Mouse (Mus musculus) layer of hippocampus, adult 8-10 months (tissue): Measurements from ENCODE around the gene Zfp612. TPM values are rescaled to one million over a fixed set of nuclear protein-coding genes. Genes with fewer than 3 reads are reported as not detected.

Source experiments
- DNase-seq, 2 experiments: peaks; one replicate each; pipeline ENCODE4 v3.0.0; 2022; ENCODE audit warnings: low spot score in 2 of 2
- total RNA-seq, 4 experiments: library from RNA; stranded (reverse); gene quantifications; 2 replicates each; pipeline ENCODE4 v1.2.4; 2022

The Zfp612 gene
- total RNA-seq, 4 experiments from 2014 or later: 27.3 to 34.4 (median 29.6) TPM

DNA sequence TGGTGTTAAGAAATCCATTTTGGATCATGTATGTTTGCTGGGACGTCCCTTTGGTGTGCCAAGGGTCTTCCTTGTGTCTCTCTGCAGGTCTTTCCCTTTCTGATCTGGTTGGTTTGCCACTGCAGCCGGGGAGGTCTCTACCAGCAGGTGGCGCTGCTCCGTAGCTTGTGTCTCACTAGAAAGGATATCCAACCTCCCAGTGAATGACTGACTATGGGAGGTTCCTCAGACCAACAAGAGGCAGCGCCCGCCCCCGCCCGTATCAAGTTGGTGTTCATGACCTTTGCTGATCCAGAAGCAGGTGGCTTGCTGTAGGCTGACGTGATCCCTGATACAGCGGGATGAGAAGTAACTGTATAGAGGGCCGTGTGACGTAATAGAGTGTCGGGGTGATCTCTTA is 51.0 kb downstream of the Zfp612 start:
- DNase-seq: peak; percentile 48 to 84

DNA sequence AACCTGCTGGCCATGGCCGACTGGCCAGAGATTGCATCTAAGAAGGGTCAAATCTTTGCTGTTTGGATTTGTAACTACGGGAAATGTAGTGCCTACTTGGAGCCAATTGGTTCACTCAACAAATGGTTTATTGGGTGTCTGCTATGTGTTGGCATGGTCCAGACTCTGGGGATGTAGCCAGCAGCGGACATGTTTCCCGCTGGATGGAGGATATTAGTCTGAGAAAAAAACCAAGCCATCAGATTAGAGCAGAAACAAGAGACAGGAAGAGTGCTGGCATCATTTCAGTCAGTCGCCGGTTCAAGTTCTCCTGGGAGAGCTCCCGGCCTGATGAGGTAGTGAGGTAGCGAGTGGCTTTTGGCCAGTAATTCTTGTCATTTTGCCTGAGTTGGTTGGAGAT is 54.7 kb downstream of the Zfp612 start:
- DNase-seq: no peak

DNA sequence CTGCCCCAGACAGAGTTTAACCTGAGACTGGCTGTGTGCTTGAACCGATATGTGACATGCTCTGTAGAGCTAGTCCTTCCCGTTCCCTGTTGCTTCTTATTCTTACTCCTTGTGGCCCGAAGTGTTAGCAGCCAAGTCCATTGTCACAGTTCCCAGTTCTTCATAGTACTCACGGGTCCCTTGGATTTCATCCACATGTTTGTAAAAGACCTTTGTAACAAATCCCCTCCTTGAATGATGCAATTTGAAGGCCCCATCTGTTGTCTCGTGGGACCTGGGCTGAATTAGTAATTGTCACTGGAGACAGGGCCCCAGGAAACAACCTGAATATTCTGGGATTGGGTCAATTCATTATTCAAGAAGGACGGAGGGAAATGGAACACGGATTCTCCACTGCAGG is 56.0 kb downstream of the Zfp612 start:
- no peak for DNase-seq

DNA sequence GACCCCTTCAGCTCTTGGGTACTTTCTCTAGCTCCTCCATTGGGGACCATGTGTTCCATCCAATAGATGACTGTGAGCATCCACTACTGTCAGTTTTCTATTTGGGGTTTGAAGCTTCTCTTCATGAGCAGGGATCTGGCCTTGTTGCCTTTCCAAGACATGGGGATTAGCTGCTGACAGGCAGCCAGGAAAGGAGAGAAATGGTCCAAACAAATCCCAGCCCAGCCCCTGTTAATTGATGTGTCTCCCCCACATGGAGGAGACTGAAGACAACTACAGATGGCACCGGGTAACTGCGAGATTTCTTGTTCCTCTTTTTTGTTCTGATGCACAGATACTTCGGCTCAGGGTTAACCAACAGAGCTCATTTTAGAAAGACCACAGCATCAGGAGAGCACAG is 60.6 kb downstream of the Zfp612 start:
- DNase-seq: no peak

DNA sequence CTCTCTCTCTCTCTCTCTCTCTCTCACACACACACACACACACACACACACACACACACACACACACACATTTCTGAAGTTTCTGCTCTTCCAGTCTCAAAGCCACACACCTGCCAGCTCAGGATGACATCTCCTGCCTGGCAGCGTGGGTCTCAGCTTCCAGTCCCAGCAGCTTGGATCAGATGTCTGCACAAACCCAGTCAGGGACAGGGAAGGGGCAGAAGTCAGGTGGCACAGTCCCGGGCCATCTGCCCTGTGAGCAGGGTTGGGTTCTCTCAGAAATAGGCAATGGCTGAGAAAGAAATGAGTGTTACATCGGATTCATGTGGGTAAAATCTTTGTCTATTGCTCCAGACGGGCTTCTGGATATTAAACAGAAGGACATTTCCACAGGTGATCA is 61.2 kb downstream of the Zfp612 start:
- no peak for DNase-seq

Other genes starting within 250 kb of the Zfp612 start
- gene Phlpp2, start 211.2 kb upstream of the Zfp612 start, total RNA-seq: 10 to 100 TPM; 24.8 to 36.5 (median 31.8) TPM
- gene Marveld3, start 117.5 kb upstream of the Zfp612 start, total RNA-seq: under 1 TPM in 2 of 4 experiments, not detected in 2; 0.20 to 0.25 TPM
- not detected for gene Tat, start 89.3 kb upstream of the Zfp612 start, total RNA-seq
- under 1 TPM in 2 of 4 experiments, not detected in 2; 0.17 to 0.45 TPM for gene Chst4, start 40.0 kb upstream of the Zfp612 start, total RNA-seq
- gene Gm21964, start 21.5 kb downstream of the Zfp612 start, total RNA-seq: not detected
- not detected for gene Gm17720, start 23.0 kb downstream of the Zfp612 start, total RNA-seq
- gene Calb2, start 88.5 kb downstream of the Zfp612 start, total RNA-seq: 10 to 100 TPM; 36.3 to 41.0 (median 38.6) TPM
- 1 to 10 TPM; 5.7 to 6.8 (median 6.6) TPM for gene Cmtr2, start 135.9 kb downstream of the Zfp612 start, total RNA-seq
- under 1 TPM; 0.63 to 0.96 (median 0.70) TPM for gene Hydin, start 187.2 kb downstream of the Zfp612 start, total RNA-seq